Mouse (Mus musculus) kidney, postnatal 14 days (tissue): ENCODE data around the gene Mmgt1.

Source experiments
- DNase-seq: peaks from one replicate; pipeline ENCODE4 v3.0.0; 2022; ENCODE audit warnings: mixed read lengths

The Mmgt1 gene

GRCm38 (mm10) chrX:56597887-56598640 is at the start of gene Mmgt1:
TSS of gene Mmgt1 (minus strand) at chrX:56598069.
- peak; percentile 94 for DNase-seq

DNA sequence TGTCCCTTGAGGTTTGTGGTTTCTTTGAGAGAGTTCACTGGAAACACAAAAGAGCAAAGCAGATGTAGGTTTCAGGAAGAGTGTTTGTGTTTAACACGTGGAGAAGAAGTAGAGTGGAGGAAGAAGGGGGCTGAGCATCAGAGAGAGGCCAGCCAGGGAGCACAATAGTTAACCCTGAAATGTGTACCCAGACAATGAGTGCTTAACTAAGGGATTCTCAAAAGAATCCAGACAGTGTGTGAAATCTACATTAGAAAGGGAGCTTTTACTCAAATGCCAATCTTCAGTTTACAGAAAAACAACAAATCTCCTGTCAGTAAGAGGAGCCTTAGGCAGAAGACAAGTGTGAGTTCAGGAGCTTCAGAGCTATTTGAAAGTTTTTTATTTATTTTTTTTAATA is 42.2 kb upstream of the Mmgt1 start:
- DNase-seq: no peak

DNA sequence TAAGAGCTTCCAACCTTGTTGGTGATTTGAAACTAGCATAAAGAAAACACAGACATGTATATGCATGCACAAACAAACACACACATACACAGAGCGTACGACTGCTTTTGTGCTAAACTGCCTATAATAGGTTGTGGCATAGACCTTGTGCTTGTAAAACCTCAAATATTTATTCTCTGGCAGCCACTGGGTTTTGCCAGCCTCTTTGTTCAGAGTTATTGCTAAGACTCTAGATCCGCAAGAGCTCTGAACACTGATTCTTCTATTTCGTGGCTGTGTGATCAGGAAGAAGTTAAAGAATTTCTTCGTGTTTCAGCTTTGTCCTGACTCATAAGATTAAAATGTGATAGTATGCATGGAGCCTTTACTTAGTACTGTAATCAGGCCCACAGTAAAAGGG is 38.3 kb upstream of the Mmgt1 start:
- DNase-seq: no peak

- no peak for DNase-seq
Observed at GRCm38 (mm10) chrX:56615236-56615635, 17.4 kb upstream of the Mmgt1 start.

- peak; percentile 0 for DNase-seq
Observed at GRCm38 (mm10) chrX:56610318-56610694, 12.4 kb upstream of the Mmgt1 start.

DNA sequence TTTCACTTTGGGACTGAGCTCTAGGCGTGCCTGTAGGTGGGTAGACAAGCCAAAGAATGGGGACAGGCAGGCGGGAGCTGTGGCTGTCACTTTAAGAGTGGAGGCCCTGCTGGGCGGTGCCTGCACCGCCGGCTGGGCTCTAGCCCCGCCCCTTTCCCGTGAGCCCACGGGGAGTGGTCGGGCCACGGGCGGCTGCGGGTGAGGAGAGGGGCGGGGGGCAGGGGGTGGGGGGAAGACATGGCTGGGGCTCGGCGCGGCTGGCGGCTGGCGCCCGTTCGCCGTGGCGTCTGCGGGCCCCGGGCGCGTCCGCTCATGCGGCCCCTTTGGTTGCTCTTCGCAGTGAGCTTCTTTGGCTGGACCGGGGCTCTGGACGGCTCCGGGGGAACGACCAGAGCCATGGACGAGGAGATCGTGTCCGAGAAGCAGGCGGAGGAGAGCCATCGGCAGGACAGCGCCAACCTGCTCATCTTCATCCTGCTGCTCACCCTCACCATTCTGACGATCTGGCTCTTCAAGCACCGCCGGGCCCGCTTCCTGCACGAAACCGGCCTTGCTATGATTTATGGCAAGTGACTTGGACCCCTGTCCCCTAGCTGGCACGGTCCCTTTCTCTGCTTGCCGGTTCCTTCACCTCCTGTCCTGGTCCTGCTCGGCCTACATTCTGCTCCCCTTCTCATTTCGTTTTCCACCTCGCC is 11.9 kb upstream of the Mmgt1 start, which contains the start of gene Slc9a6:
TSS of gene Slc9a6 (plus strand) at position 135 of the 695 bp plus-strand sequence.
- DNase-seq: peak; percentile 86

GRCm38 (mm10) chrX:56609285-56609622 is 11.4 kb upstream of the Mmgt1 start:
- DNase-seq: no peak

DNA sequence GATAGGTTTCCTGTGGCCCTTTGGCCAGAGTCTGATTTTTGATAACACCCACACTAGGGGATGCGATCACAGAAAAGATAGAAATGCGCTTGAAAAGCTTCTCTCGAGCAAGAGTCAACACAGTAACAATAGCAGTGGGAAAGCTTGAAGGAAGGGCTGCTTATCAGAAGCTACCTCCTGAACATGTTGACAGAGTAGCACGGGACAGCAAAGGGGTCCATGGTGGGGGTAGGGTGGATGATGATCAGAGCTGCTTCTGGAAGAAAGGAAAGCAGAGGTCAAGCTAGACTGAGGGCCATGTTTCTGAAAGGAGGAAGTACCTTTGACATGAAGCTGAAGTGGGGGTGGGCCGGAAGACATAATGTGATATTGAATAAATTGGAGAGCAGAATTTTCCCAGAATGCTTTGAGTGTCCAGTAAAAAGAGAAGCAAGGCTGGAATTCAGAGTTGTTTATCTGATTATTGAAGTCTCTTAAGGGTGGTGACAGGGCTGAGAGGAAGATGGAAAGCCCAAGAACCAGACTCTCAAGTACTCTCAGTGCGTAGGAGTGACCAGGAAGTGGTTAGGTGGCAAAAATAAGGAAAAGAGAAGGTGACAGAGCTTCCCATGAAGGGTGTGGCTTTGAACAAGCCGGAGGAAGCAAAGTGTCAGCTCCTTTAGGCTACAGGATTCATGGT is 9.3 kb upstream of the Mmgt1 start:
- no peak for DNase-seq

GRCm38 (mm10) chrX:56606536-56606935 is 8.7 kb upstream of the Mmgt1 start:
- no peak for DNase-seq

GRCm38 (mm10) chrX:56597219-56597886 is 516 bp downstream of the Mmgt1 start:
- peak; percentile 23 for DNase-seq

GRCm38 (mm10) chrX:56578200-56578599 is 19.7 kb downstream of the Mmgt1 start:
- no peak for DNase-seq

DNA sequence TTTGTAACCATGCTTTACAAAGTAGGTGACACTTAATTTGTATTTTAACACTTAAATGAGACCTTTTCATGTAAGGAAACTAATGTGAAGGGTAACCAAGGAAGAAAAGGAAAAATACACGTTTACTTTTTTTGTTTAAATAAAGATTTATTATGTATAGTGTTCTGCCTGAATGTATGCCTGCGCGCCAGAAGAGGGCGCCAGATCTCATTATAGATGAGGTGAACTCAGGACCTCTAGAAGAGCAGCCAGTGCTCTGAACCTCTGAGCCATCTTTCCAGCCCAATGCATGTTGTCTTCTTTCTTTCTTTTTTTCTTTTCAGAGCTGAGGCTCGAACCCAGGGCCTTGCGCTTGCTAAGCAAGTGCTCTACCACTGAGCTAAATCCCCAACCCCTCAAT is 25.4 kb downstream of the Mmgt1 start:
- peak; percentile 14 for DNase-seq

DNA sequence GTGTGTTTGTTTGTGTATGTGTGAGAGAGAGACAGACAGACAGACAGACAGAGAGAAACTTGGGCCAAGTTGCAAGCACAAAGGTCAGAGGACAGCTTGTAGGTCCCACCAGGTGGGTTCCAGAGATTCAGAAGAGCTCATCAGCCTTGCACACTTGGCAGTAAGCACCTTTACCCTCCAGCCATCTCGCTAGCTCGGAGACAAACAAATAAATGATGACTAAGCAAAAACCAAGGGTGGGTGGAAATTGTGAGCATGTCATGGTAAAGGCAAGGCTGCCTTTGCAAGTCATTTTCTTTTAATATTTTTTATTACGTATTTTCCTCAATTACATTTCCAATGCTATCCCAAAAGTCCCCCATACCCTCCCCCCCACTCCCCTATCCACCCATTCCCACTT is 44.3 kb downstream of the Mmgt1 start:
- DNase-seq: no peak

- no peak for DNase-seq
Observed at GRCm38 (mm10) chrX:56549506-56549905, 48.4 kb downstream of the Mmgt1 start, which contains the start of gene Gm648. TSS of gene Gm648 (minus strand) at chrX:56549606.

DNA sequence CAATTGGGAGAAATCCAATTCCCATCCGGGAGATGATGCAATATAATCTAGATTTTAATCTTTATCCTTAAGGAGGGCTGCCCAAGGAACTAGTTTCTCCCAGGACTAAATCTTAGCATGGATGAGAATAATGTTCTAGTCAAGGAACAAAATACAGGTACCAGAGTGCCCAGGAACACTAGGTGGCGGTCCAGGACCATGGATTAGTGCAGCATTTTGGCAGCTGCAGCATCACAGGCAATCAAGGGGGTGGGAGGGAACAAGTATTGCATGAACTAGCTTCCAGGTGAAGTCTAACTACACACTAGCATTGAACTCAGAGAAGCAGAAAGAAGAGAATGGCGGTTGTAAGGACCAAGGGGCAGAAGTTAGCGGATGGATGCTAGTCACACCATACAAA is 60.7 kb downstream of the Mmgt1 start:
- DNase-seq: peak; percentile 32
